Mouse (Mus musculus) layer of hippocampus, postnatal 14 days (tissue): ENCODE measurements at regions not wholly inside any gene's neighbourhood (a gene's known extent, or its start where the extent isn't known, plus 50 kb on each side); places are given as distances from the start of the nearest gene placed in this dataset.

Source experiments
- DNase-seq, 2 experiments: peaks; one replicate each; pipeline ENCODE4 v3.0.0; 2021 to 2022; ENCODE audit warnings: low spot score in 2 of 2, mixed read lengths in 1 of 2

- no peak for DNase-seq
These were observed 52.8 kb upstream of the Dmrtb1 start for GRCm38 (mm10) chr4:107736866-107737265.

GRCm38 (mm10) chr4:107737907-107738306, 53.9 kb upstream of the Dmrtb1 start:
- peak; percentile 86 to 89 for DNase-seq

- DNase-seq = no peak
These were observed 54.7 kb upstream of the Dmrtb1 start for GRCm38 (mm10) chr4:107738776-107739175.

GRCm38 (mm10) chr4:107739789-107740405, 55.9 kb upstream of the Dmrtb1 start:
- no peak for DNase-seq

GRCm38 (mm10) chr4:107743646-107744045, 58.4 kb upstream of the Lrp8 start:
- DNase-seq = no peak

GRCm38 (mm10) chr4:107746366-107746765, 55.7 kb upstream of the Lrp8 start:
- no peak for DNase-seq

- DNase-seq = no peak
These were observed 55.1 kb upstream of the Lrp8 start for GRCm38 (mm10) chr4:107746923-107747431.

GRCm38 (mm10) chr4:107747454-107747853, 54.6 kb upstream of the Lrp8 start:
- no peak for DNase-seq

GRCm38 (mm10) chr4:107747907-107748628, 54.0 kb upstream of the Lrp8 start:
- DNase-seq = no peak

- no peak for DNase-seq
These were observed 53.0 kb upstream of the Lrp8 start for GRCm38 (mm10) chr4:107749045-107749444.

- no peak for DNase-seq
These were observed 52.0 kb upstream of the Lrp8 start for GRCm38 (mm10) chr4:107750017-107750416.
